ENCODE assay signal across 8 mouse cellular contexts in the genomic region with DNA sequence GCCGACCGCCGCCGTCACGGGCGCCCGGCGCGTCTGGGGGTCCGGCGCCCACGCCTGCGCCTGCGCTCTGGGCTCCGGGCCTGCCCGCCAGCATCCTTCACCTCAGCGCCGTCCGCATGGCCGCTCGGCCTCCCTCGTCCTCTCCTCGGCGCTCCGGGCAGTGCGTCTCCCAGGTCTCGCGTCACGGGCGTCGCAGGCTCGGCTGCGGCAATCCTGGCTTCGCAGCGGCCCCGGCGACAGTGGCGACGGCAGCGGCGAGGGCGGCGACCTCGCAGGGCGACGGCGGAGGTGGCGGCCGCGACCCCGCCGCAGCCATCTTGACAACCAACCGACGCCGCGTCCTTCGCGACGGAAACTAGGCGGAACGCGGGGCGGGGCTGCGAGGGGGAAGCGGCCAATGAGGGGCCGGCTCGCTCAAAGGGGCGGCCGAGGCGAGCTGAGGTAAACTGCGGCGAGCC. TPM values are rescaled to one million over a fixed set of nuclear protein-coding genes. Genes with fewer than 3 reads are reported as not detected.
DNase-seq lines count a peak whose midpoint lies in the region; ATAC-seq lines count a peak whose summit lies in the region.

A gene (minus strand): TSS at position 178 of the 458 bp plus-strand sequence.

- H3K4me1 ChIP-seq in intestine, embryonic 16.5 days (ENCODE audit: control insufficient read depth, insufficient read depth, low read length): no peaks in the 10 kb centered on the region

- H3K27ac ChIP-seq in intestine, embryonic 16.5 days (ENCODE audit: low read length): no peak within 1 kb of the TSS

- peak within 1 kb of the TSS; percentile 87 for H3K4me2 ChIP-seq in intestine, embryonic 16.5 days (ENCODE audit: low read depth, low read length)

- no peaks in the 10 kb centered on the region for H3K27me3 ChIP-seq in intestine, embryonic 16.5 days (replicated peaks; ENCODE audit: control insufficient read depth, insufficient read depth, low read length)

- DNase-seq in adrenal gland, postnatal 10 days: peak; percentile 93
- peak; percentile 95 for DNase-seq in embryo, embryonic 11 days
- DNase-seq in left cerebral cortex, postnatal 14 days (ENCODE audit: low spot score in 2 of 2): peak; percentile 62 to 79
- peak; percentile 82 for DNase-seq in right cerebral cortex, postnatal 14 days
- peak; percentile 75 for DNase-seq in urinary bladder, postnatal 25 days (ENCODE audit: low spot score)

- intact Hi-C loops in left cerebral cortex, postnatal 14 days (cut with DNase I): no loop called here

- peak within 1 kb of the TSS; percentile 78 for H3K4me3 ChIP-seq in intestine, embryonic 16.5 days (ENCODE audit: low read length)

- WGBS in intestine, embryonic 16.5 days: under 1% methylated on average over 67 of the region's 72 CpGs

- peak within 1 kb of the TSS; percentile 67 for H3K9ac ChIP-seq in intestine, embryonic 16.5 days (ENCODE audit: low read depth, low read length)

- ATAC-seq in granulocyte monocyte progenitor cell, adult 5-6 weeks (replicated peaks; ENCODE audit: poor library complexity, severe bottlenecking): peak; percentile 98
- peak; percentile 99 for ATAC-seq in intestine, embryonic 16.5 days
- peak; percentile 99 for ATAC-seq in megakaryocyte progenitor cell, adult 5-6 weeks (replicated peaks; ENCODE audit: poor library complexity)

- H3K9me3 ChIP-seq in intestine, embryonic 16.5 days (ENCODE audit: control insufficient read depth, low read length): no peaks in the 10 kb centered on the region

- no peaks in the 10 kb centered on the region for H3K36me3 ChIP-seq in intestine, embryonic 16.5 days (ENCODE audit: control insufficient read depth, insufficient read depth, low read length)

RNA-seq across cellular contexts. Expression of the gene that starts here (rescaled TPM):
- 1 to 10 TPM; 6.7 to 8.8 TPM for total RNA-seq in adrenal gland, postnatal 10 days (2021)
- 1.1 and 1.2 TPM in 2 replicates for total RNA-seq in granulocyte monocyte progenitor cell, adult 5-6 weeks (2014; fragmentation: Nextera tagmentation)
- total RNA-seq in granulocyte monocyte progenitor cell, adult 5-6 weeks (2017): 0.26 and 0.78 TPM in 2 replicates
- 0.81 and 0.94 TPM in 2 replicates for polyA plus RNA-seq in intestine, embryonic 16.5 days (2015; fragmentation: Nextera tagmentation; extraction: Ambion mirVana)
- total RNA-seq in left cerebral cortex, postnatal 14 days (2021): 10 to 100 TPM; 14.7 to 15.8 TPM
- total RNA-seq in megakaryocyte progenitor cell, adult 5-6 weeks (2015): 2.1 TPM in 2 replicates
- total RNA-seq in megakaryocyte progenitor cell, adult 5-6 weeks (2017): 0.37 and 0.61 TPM in 2 replicates

Comparison
In these comparisons a context has a peak if more than half of its experiments do, and no peak if none do; other contexts are left out.
1. Peak in ATAC-seq, H3K4me3 ChIP-seq, H3K9ac ChIP-seq and H3K4me2 ChIP-seq in intestine, embryonic 16.5 days; RNA of the gene not detected or under 1 TPM.